Mouse (Mus musculus) hindbrain, embryonic 11.5 days (tissue): Measurements from ENCODE around the gene Dbt. TPM values are rescaled to one million over a fixed set of nuclear protein-coding genes. Genes with fewer than 3 reads are reported as not detected.

ENCODE experiments used
- polyA plus RNA-seq: library from polyadenylated mRNA; unstranded; fragments of >200 nt; fragmentation: Nextera tagmentation; extraction: Ambion mirVana; gene quantifications from 2 replicates; pipeline ENCODE4 v1.2.1, GENCODE M21; 2014

The Dbt gene
- polyA plus RNA-seq, 1 experiment from 2014 or later = 13.0 TPM

Other genes starting within 250 kb of the Dbt start
- 14.1 and 17.2 TPM in 2 replicates for gene Cdc14a, start 89.0 kb upstream of the Dbt start, polyA plus RNA-seq
- gene Rtca, start 4.9 kb upstream of the Dbt start, polyA plus RNA-seq = 123 and 132 TPM in 2 replicates
- 0.66 and 0.67 TPM in 2 replicates for gene Lrrc39, start 49.9 kb downstream of the Dbt start, polyA plus RNA-seq
- 32.7 and 34.9 TPM in 2 replicates for gene Sass6, start 81.9 kb downstream of the Dbt start, polyA plus RNA-seq
- gene Trmt13, start 101.5 kb downstream of the Dbt start, polyA plus RNA-seq = 22.8 and 31.3 TPM in 2 replicates
- 86.5 and 90.4 TPM in 2 replicates for gene Mfsd14a, start 149.6 kb downstream of the Dbt start, polyA plus RNA-seq
- not detected in 2 replicates for gene Gm43191, start 168.2 kb downstream of the Dbt start, polyA plus RNA-seq
- 7.7 and 8.3 TPM in 2 replicates for gene Slc35a3, start 199.8 kb downstream of the Dbt start, polyA plus RNA-seq